8 mouse cellular contexts compared by ENCODE assay signal in genomic region chr14:57398065-57398757, GRCm38 (mm10). TPM values are rescaled to one million over a fixed set of nuclear protein-coding genes. Genes with fewer than 3 reads are reported as not detected.
A peak's percentile ranks its signal among the peaks of the same experiment; 100 is the strongest.
DNase-seq lines count a peak whose midpoint lies in the region; ATAC-seq lines count a peak whose summit lies in the region.

Gene Cryl1 (minus strand): TSS chr14:57398529.

- H3K27ac ChIP-seq in hindbrain, embryonic 12.5 days = no peak within 1 kb of the TSS

- peaks cover 10% of the 10 kb centered on the region for H3K4me1 ChIP-seq in hindbrain, embryonic 12.5 days

- peak within 1 kb of the TSS; percentile 80 for H3K9ac ChIP-seq in hindbrain, embryonic 12.5 days

- DNase-seq in NIH3T3 (ENCODE audit: low read depth) = peak; percentile 97
- DNase-seq in cerebellum, postnatal 10 days = peak; percentile 95 to 97
- DNase-seq in frontal cortex, postnatal 10 days (ENCODE audit: low spot score in 2 of 2) = peak; percentile 91 to 94
- peak; percentile 92 to 95 for DNase-seq in layer of hippocampus, postnatal 14 days (ENCODE audit: low spot score in 2 of 2)
- peak; percentile 97 for DNase-seq in lung, postnatal 14 days
- DNase-seq in retina, adult 2 months (ENCODE audit: low read depth, low spot score) = peak; percentile 71
- DNase-seq in thymus, postnatal 36 days = peak; percentile 99

- H3K27me3 ChIP-seq in hindbrain, embryonic 12.5 days = peaks cover 11% of the 10 kb centered on the region; the same call in 1 of the 2 replicates

- H3K4me2 ChIP-seq in hindbrain, embryonic 12.5 days (replicated peaks) = peak within 1 kb of the TSS; percentile 85

- 3% methylated on average over 43 of the region's 43 CpGs for WGBS in hindbrain, embryonic 12.5 days

- peak; percentile 100 for ATAC-seq in hindbrain, embryonic 12.5 days (ENCODE audit: low FRiP score)

- H3K9me3 ChIP-seq in hindbrain, embryonic 12.5 days (replicated peaks) = peaks cover 4% of the 10 kb centered on the region; the same call in 1 of the 2 replicates

- H3K36me3 ChIP-seq in hindbrain, embryonic 12.5 days = no peaks in the 10 kb centered on the region

- peak within 1 kb of the TSS; percentile 63 for H3K4me3 ChIP-seq in hindbrain, embryonic 12.5 days

RNA-seq across cellular contexts. Expression of gene Cryl1, which starts in this region (rescaled TPM):
- polyA plus RNA-seq in hindbrain, embryonic 12.5 days (2016; fragmentation: Nextera tagmentation; extraction: Ambion mirVana) = 10.4 and 11.0 TPM in 2 replicates
- total RNA-seq in layer of hippocampus, postnatal 14 days (2021) = 10 to 100 TPM; 23.3 to 23.5 TPM
